Mouse (Mus musculus): Measurements from ENCODE around the gene Ube2e1. TPM values are rescaled to one million over a fixed set of nuclear protein-coding genes. Genes with fewer than 3 reads are reported as not detected.
A peak's percentile ranks its signal among the peaks of the same experiment; 100 is the strongest.

The Ube2e1 gene
- total RNA-seq, 2 experiments from 2014 or later = 55.6 to 85.8 TPM

- peak; percentile 56 for ATAC-seq (replicated peaks; ENCODE audit: low FRiP score, low TSS enrichment, poor library complexity, severe bottlenecking)
Measured at GRCm38 (mm10) chr14:18330789-18331692, 618 bp downstream of the Ube2e1 start.

- no peak for ATAC-seq (replicated peaks; ENCODE audit: low FRiP score, low TSS enrichment, poor library complexity, severe bottlenecking)
Measured at GRCm38 (mm10) chr14:18326968-18327672, 4.5 kb downstream of the Ube2e1 start.

GRCm38 (mm10) chr14:18317457-18318411 is 13.9 kb downstream of the Ube2e1 start:
- ATAC-seq (replicated peaks; ENCODE audit: low FRiP score, low TSS enrichment, poor library complexity, severe bottlenecking) = 0 out of 2 replicates have a peak, but pooled peaks have one; percentile 38

GRCm38 (mm10) chr14:18304165-18304564 is 27.5 kb downstream of the Ube2e1 start:
- no peak for ATAC-seq (replicated peaks; ENCODE audit: low FRiP score, low TSS enrichment, poor library complexity, severe bottlenecking)

- ATAC-seq (replicated peaks; ENCODE audit: low FRiP score, low TSS enrichment, poor library complexity, severe bottlenecking) = no peak
Measured at GRCm38 (mm10) chr14:18303262-18303661, 28.4 kb downstream of the Ube2e1 start.

- ATAC-seq (replicated peaks; ENCODE audit: low FRiP score, low TSS enrichment, poor library complexity, severe bottlenecking) = no peak
Measured at GRCm38 (mm10) chr14:18302750-18303149, 28.9 kb downstream of the Ube2e1 start.

GRCm38 (mm10) chr14:18301591-18301990 is 30.1 kb downstream of the Ube2e1 start:
- no peak for ATAC-seq (replicated peaks; ENCODE audit: low FRiP score, low TSS enrichment, poor library complexity, severe bottlenecking)

- ATAC-seq (replicated peaks; ENCODE audit: low FRiP score, low TSS enrichment, poor library complexity, severe bottlenecking) = peak; percentile 66
Measured at GRCm38 (mm10) chr14:18300676-18301075, 31.0 kb downstream of the Ube2e1 start.

- ATAC-seq (replicated peaks; ENCODE audit: low FRiP score, low TSS enrichment, poor library complexity, severe bottlenecking) = no peak
Measured at GRCm38 (mm10) chr14:18298874-18299273, 32.8 kb downstream of the Ube2e1 start.

- ATAC-seq (replicated peaks; ENCODE audit: low FRiP score, low TSS enrichment, poor library complexity, severe bottlenecking) = no peak
Measured at GRCm38 (mm10) chr14:18297441-18297840, 34.2 kb downstream of the Ube2e1 start.

- no peak for ATAC-seq (replicated peaks; ENCODE audit: low FRiP score, low TSS enrichment, poor library complexity, severe bottlenecking)
Measured at GRCm38 (mm10) chr14:18292578-18292977, 39.1 kb downstream of the Ube2e1 start.

- ATAC-seq (replicated peaks; ENCODE audit: low FRiP score, low TSS enrichment, poor library complexity, severe bottlenecking) = no peak
Measured at GRCm38 (mm10) chr14:18292111-18292510, 39.5 kb downstream of the Ube2e1 start.

GRCm38 (mm10) chr14:18287391-18287790 is 44.3 kb downstream of the Ube2e1 start:
- ATAC-seq (replicated peaks; ENCODE audit: low FRiP score, low TSS enrichment, poor library complexity, severe bottlenecking) = no peak

- no peak for ATAC-seq (replicated peaks; ENCODE audit: low FRiP score, low TSS enrichment, poor library complexity, severe bottlenecking)
Measured at GRCm38 (mm10) chr14:18286441-18286840, 45.2 kb downstream of the Ube2e1 start.

GRCm38 (mm10) chr14:18285476-18285875 is 46.2 kb downstream of the Ube2e1 start:
- ATAC-seq (replicated peaks; ENCODE audit: low FRiP score, low TSS enrichment, poor library complexity, severe bottlenecking) = no peak

GRCm38 (mm10) chr14:18284581-18284980 is 47.1 kb downstream of the Ube2e1 start:
- ATAC-seq (replicated peaks; ENCODE audit: low FRiP score, low TSS enrichment, poor library complexity, severe bottlenecking) = peak; percentile 67; the same call in 1 of the 2 replicates

GRCm38 (mm10) chr14:18280375-18280774 is 51.3 kb downstream of the Ube2e1 start:
- no peak for ATAC-seq (replicated peaks; ENCODE audit: low FRiP score, low TSS enrichment, poor library complexity, severe bottlenecking)

GRCm38 (mm10) chr14:18274526-18274925 is 57.1 kb downstream of the Ube2e1 start:
- no peak for ATAC-seq (replicated peaks; ENCODE audit: low FRiP score, low TSS enrichment, poor library complexity, severe bottlenecking)

GRCm38 (mm10) chr14:18271666-18272065 is 60.0 kb downstream of the Ube2e1 start:
- ATAC-seq (replicated peaks; ENCODE audit: low FRiP score, low TSS enrichment, poor library complexity, severe bottlenecking) = no peak

All from megakaryocyte-erythroid progenitor cell, adult 5-6 weeks (primary cell).